Mouse (Mus musculus) MEL (cell line): ENCODE measurements around the gene Gpr3.

Experiments
- GATA1 ChIP-seq: IDR thresholded peaks from 2 replicates; pipeline ENCODE4 v1.6.1; 2011; ENCODE audit warnings: low read depth, low read length, improper control_type of control experiment
- MAX ChIP-seq: IDR thresholded peaks from 2 replicates; pipeline ENCODE4 v1.6.1; 2011; ENCODE audit warnings: low read length, improper control_type of control experiment
- POLR2AphosphoS2 ChIP-seq: IDR thresholded peaks from 2 replicates; pipeline ENCODE4 v1.6.1; 2011; ENCODE audit warnings: low read length, improper control_type of control experiment
- USF1 ChIP-seq: IDR thresholded peaks from 2 replicates; pipeline ENCODE4 v1.6.1; 2014; ENCODE audit warnings: low read depth, mild to moderate bottlenecking, inconsistent platforms, low read length, improper control_type of control experiment, moderate library complexity
- ZKSCAN1 ChIP-seq: IDR thresholded peaks from 2 replicates; pipeline ENCODE4 v1.6.1; 2012; ENCODE audit warnings: low read depth, mild to moderate bottlenecking, inconsistent platforms, low read length, improper control_type of control experiment, moderate library complexity

DNA sequence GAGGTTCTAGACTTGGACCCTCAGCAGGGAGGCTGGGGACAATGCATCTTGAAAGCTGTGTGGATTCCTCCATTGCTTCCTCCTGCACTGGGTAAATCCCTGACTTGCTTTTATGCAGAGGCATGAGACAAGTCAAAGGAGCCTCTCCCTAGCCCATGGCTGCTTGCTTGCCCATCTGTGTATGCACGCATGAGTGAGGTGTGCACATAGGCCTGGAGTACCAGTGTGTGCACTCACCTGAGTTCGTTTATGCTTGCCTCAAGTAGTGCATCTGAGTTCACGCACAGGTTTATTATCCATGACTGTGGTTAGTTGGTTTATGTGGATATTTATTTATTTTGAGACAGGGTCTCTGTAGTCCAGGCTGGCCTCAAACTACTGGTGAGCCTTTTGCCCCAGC lies 10.1 kb downstream of the Gpr3 start:
- TF ChIP-seq POLR2AphosphoS2: no peak
- no peak for TF ChIP-seq USF1
- TF ChIP-seq GATA1: no peak
- TF ChIP-seq ZKSCAN1: no peak
- TF ChIP-seq MAX: no peak
